Mouse (Mus musculus) colon, adult 2 months (tissue): ENCODE measurements around the gene Slc35a1. TPM values are rescaled to one million over a fixed set of nuclear protein-coding genes. Genes with fewer than 3 reads are reported as not detected.

ENCODE experiments used
- polyA plus RNA-seq: library from polyadenylated mRNA; depleted of rRNA; stranded (reverse); fragments of >200 nt; gene quantifications from 2 replicates; pipeline ENCODE4 v1.2.3, GENCODE M21; 2012; rRNA removed

Gene Slc35a1
- 54.1 and 58.6 TPM in 2 replicates for polyA plus RNA-seq

GRCm38 (mm10) chr4:34686874-34687567, at the start of gene Slc35a1:
TSS of gene Slc35a1 (minus strand) at chr4:34687438.

GRCm38 (mm10) chr4:34729851-34730341, 42.7 kb upstream of the Slc35a1 start, which contains the start of gene Cfap206:
TSS of gene Cfap206 (minus strand) at chr4:34730206.

GRCm38 (mm10) chr4:34614630-34615094, 72.6 kb downstream of the Slc35a1 start, which contains the start of the genes Orc3 and Rars2:
TSS of gene Orc3 (minus strand) at chr4:34614944.
TSS of gene Rars2 (plus strand) at chr4:34614957.

Other genes starting within 250 kb of the Slc35a1 start
- gene Akirin2, start 136.5 kb downstream of the Slc35a1 start, polyA plus RNA-seq: 27.1 and 31.5 TPM in 2 replicates
- gene Orc3, start 72.5 kb downstream of the Slc35a1 start, polyA plus RNA-seq: 5.9 and 6.9 TPM in 2 replicates
- 5.7 and 8.3 TPM in 2 replicates for gene Rars2, start 72.5 kb downstream of the Slc35a1 start, polyA plus RNA-seq
- gene Cfap206, start 42.8 kb upstream of the Slc35a1 start, polyA plus RNA-seq: 0.15 and 0.33 TPM in 2 replicates
- not detected in 2 replicates for gene Gm136, start 68.8 kb upstream of the Slc35a1 start, polyA plus RNA-seq
- gene Smim8, start 91.0 kb upstream of the Slc35a1 start, polyA plus RNA-seq: 1.9 and 2.0 TPM in 2 replicates
- gene Zfp292, start 195.5 kb upstream of the Slc35a1 start, polyA plus RNA-seq: 1.3 and 1.6 TPM in 2 replicates
- not detected in 2 replicates for gene Cga, start 206.3 kb upstream of the Slc35a1 start, polyA plus RNA-seq